Mouse (Mus musculus): ENCODE data around the gene Zpr1.
A peak's percentile ranks its signal among the peaks of the same experiment; 100 is the strongest.

DNA sequence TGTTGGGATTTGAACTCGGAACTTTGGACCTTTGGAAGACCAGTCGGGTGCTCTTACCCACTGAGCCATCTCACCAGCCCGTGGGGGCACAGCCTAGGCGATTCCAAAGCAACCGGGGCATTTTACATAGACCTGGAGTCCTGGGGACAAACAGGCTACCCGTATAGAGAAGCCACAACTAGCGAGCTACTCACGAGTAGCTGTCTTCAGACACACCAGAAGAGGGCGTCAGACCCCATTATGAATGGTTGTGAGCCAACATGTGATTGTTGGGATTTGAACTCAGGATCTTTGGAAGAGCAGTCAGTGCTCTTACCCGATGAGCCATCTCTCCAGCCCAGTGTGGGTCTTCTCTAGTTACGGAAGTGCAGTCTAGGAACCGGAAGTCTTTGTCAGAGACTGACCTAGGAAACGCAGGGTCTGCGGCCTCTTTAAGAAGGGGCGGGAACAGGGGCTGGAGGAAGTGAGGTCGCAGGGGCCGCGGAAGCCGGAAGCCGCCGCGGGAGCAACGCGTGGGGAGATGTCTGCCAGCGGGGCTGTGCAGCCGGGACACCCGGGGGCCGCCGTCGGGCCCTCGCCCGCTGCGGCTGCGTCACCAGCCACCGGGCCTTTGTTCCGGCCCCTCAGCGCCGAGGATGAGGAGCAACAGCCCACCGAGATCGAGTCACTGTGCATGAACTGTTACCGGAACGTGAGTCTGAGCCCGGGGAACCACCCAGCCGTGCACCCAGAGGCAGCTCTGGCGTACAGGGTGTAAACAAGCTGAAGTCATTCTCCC, at the start of gene Zpr1:
- TF ChIP-seq CTCF (IDR thresholded peaks at IDR 0.05; ENCODE audit: borderline replicate concordance, control insufficient read depth, extremely low read depth, insufficient read depth, low read length, poor library complexity) (0 out of 2 replicates have a peak, but pooled peaks have one; percentile 17), POLR2A (IDR thresholded peaks at IDR 0.05; ENCODE audit: control insufficient read depth, extremely low read depth, insufficient read depth, low read length, poor library complexity) (peak; percentile 77)
